Mouse (Mus musculus): ENCODE measurements around the gene Nup50. TPM values are rescaled to one million over a fixed set of nuclear protein-coding genes. Genes with fewer than 3 reads are reported as not detected.
A peak's percentile ranks its signal among the peaks of the same experiment; 100 is the strongest.

Nup50 gene
- total RNA-seq, 2 experiments from 2014 or later: 30.6 to 33.4 TPM

- DNase-seq (ENCODE audit: low spot score in 2 of 2): peak; percentile 77 to 87
Measured at GRCm38 (mm10) chr15:84987874-84988825, 64.9 kb downstream of the Nup50 start, which contains the start of gene 5031439G07Rik. TSS of gene 5031439G07Rik (minus strand) at chr15:84988551.

- no peak for DNase-seq (ENCODE audit: low spot score in 2 of 2)
Measured at GRCm38 (mm10) chr15:84989098-84989497, 65.9 kb downstream of the Nup50 start.

GRCm38 (mm10) chr15:84989771-84990170 lies 66.6 kb downstream of the Nup50 start:
- DNase-seq (ENCODE audit: low spot score in 2 of 2): no peak

Small RNA genes within 50 kb of the gene (microRNA-seq; reads per million reads assigned to microRNA genes)
- 1,842 to 2,030 reads per million in 2 experiments for gene Mir1249

Other genes starting within 250 kb of the Nup50 start
- gene Arhgap8, start 203.4 kb upstream of the Nup50 start, total RNA-seq (2021): under 1 TPM; 0.28 TPM
- gene Phf21b, start 67.4 kb upstream of the Nup50 start, total RNA-seq (2021): 10 to 100 TPM; 19.1 to 21.3 TPM
- gene Gm29666, start 3.4 kb upstream of the Nup50 start, total RNA-seq (2021): 1 to 10 TPM; 1.1 TPM
- 10 to 100 TPM; 90.8 to 94.2 TPM for gene 5031439G07Rik, start 65.1 kb downstream of the Nup50 start, total RNA-seq (2021)
- under 1 TPM; 0.35 to 0.42 TPM for gene Upk3a, start 93.7 kb downstream of the Nup50 start, total RNA-seq (2021)
- 10 to 100 TPM; 25.6 to 27.1 TPM for gene Fam118a, start 105.5 kb downstream of the Nup50 start, total RNA-seq (2021)
- not detected for gene Smc1b, start 208.6 kb downstream of the Nup50 start, total RNA-seq (2021)
- gene Ribc2, start 208.7 kb downstream of the Nup50 start, total RNA-seq (2021): not detected